Mouse (Mus musculus): Measurements from ENCODE around the gene Il1rl2. TPM values are rescaled to one million over a fixed set of nuclear protein-coding genes. Genes with fewer than 3 reads are reported as not detected.

Il1rl2 gene
- polyA plus RNA-seq, 1 experiment from 2014 or later: 6.1 TPM

GRCm38 (mm10) chr1:40355904-40356521 lies 31.6 kb downstream of the Il1rl2 start:
- DNase-seq (ENCODE audit: low spot score) (no peak), ATAC-seq (ENCODE audit: low read depth) (no peak)
- Histone ChIP-seq H3K27ac (replicated peaks; ENCODE audit: low read depth, low read length) (no peak overlapping the region), H3K36me3 (ENCODE audit: control insufficient read depth, insufficient read depth, low read length) (no peaks in the 10 kb centered on the region), H3K4me3 (ENCODE audit: low read depth, low read length) (no peak overlapping the region), H3K4me1 (ENCODE audit: control insufficient read depth, insufficient read depth, low read length) (0 out of 2 replicates have a peak, but pooled peaks cover 6% of the 10 kb centered on the region), H3K27me3 (replicated peaks; ENCODE audit: control insufficient read depth, insufficient read depth, low read length) (no peaks in the 10 kb centered on the region), H3K9ac (ENCODE audit: low read depth, low read length) (no peak overlapping the region), H3K4me2 (ENCODE audit: low read depth, low read length) (no peak overlapping the region), H3K9me3 (ENCODE audit: control insufficient read depth, low read length) (no peaks in the 10 kb centered on the region)
- WGBS: 76% methylated on average over 10 of the region's 10 CpGs

GRCm38 (mm10) chr1:40357921-40358320 lies 33.5 kb downstream of the Il1rl2 start:
- Histone ChIP-seq H3K36me3 (ENCODE audit: control insufficient read depth, insufficient read depth, low read length) (no peaks in the 10 kb centered on the region), H3K4me3 (ENCODE audit: low read depth, low read length) (no peak overlapping the region), H3K4me1 (ENCODE audit: control insufficient read depth, insufficient read depth, low read length) (0 out of 2 replicates have a peak, but pooled peaks cover 6% of the 10 kb centered on the region), H3K9ac (ENCODE audit: low read depth, low read length) (no peak overlapping the region), H3K4me2 (ENCODE audit: low read depth, low read length) (no peak overlapping the region), H3K27me3 (replicated peaks; ENCODE audit: control insufficient read depth, insufficient read depth, low read length) (no peaks in the 10 kb centered on the region), H3K9me3 (ENCODE audit: control insufficient read depth, low read length) (no peaks in the 10 kb centered on the region), H3K27ac (replicated peaks; ENCODE audit: low read depth, low read length) (no peak overlapping the region)
- WGBS: 40% methylated on average over 2 of the region's 2 CpGs
- ATAC-seq (ENCODE audit: low read depth) (no peak), DNase-seq (ENCODE audit: low spot score) (peak; percentile 28)

- no peak overlapping the region for H3K27ac ChIP-seq (replicated peaks; ENCODE audit: low read depth, low read length)
- WGBS: 78% methylated on average over 2 of the region's 2 CpGs
- no peak for DNase-seq (ENCODE audit: low spot score)
These were observed 33.9 kb downstream of the Il1rl2 start for GRCm38 (mm10) chr1:40358351-40358750.

GRCm38 (mm10) chr1:40358771-40359181 lies 34.4 kb downstream of the Il1rl2 start:
- no peaks in the 10 kb centered on the region for H3K9me3 ChIP-seq (ENCODE audit: control insufficient read depth, low read length)
- H3K4me2 ChIP-seq (ENCODE audit: low read depth, low read length): no peak overlapping the region
- 72% methylated on average over 4 of the region's 4 CpGs for WGBS
- no peak overlapping the region for H3K4me3 ChIP-seq (ENCODE audit: low read depth, low read length)
- no peaks in the 10 kb centered on the region for H3K27me3 ChIP-seq (replicated peaks; ENCODE audit: control insufficient read depth, insufficient read depth, low read length)
- 0 out of 2 replicates have a peak, but pooled peaks cover 6% of the 10 kb centered on the region for H3K4me1 ChIP-seq (ENCODE audit: control insufficient read depth, insufficient read depth, low read length)
- ATAC-seq (ENCODE audit: low read depth) (no peak), DNase-seq (ENCODE audit: low spot score) (no peak)
- no peaks in the 10 kb centered on the region for H3K36me3 ChIP-seq (ENCODE audit: control insufficient read depth, insufficient read depth, low read length)
- no peak overlapping the region for H3K9ac ChIP-seq (ENCODE audit: low read depth, low read length)
- H3K27ac ChIP-seq (replicated peaks; ENCODE audit: low read depth, low read length): no peak overlapping the region

More at GRCm38 (mm10) chr1:40358351-40358750, 33.9 kb downstream of the Il1rl2 start:
- H3K36me3 ChIP-seq (ENCODE audit: control insufficient read depth, insufficient read depth, low read length): no peaks in the 10 kb centered on the region
- H3K4me1 ChIP-seq (ENCODE audit: control insufficient read depth, insufficient read depth, low read length): 0 out of 2 replicates have a peak, but pooled peaks cover 6% of the 10 kb centered on the region
- no peaks in the 10 kb centered on the region for H3K27me3 ChIP-seq (replicated peaks; ENCODE audit: control insufficient read depth, insufficient read depth, low read length)
- no peak overlapping the region for H3K9ac ChIP-seq (ENCODE audit: low read depth, low read length)
- H3K4me2 ChIP-seq (ENCODE audit: low read depth, low read length): no peak overlapping the region
- H3K9me3 ChIP-seq (ENCODE audit: control insufficient read depth, low read length): no peaks in the 10 kb centered on the region
- H3K4me3 ChIP-seq (ENCODE audit: low read depth, low read length): no peak overlapping the region
- ATAC-seq (ENCODE audit: low read depth): no peak

GRCm38 (mm10) chr1:40359731-40360130 lies 35.3 kb downstream of the Il1rl2 start:
- Histone ChIP-seq H3K27ac (replicated peaks; ENCODE audit: low read depth, low read length) (no peak overlapping the region), H3K9me3 (ENCODE audit: control insufficient read depth, low read length) (no peaks in the 10 kb centered on the region), H3K4me2 (ENCODE audit: low read depth, low read length) (no peak overlapping the region), H3K4me1 (ENCODE audit: control insufficient read depth, insufficient read depth, low read length) (0 out of 2 replicates have a peak, but pooled peaks cover 6% of the 10 kb centered on the region), H3K27me3 (replicated peaks; ENCODE audit: control insufficient read depth, insufficient read depth, low read length) (no peaks in the 10 kb centered on the region), H3K9ac (ENCODE audit: low read depth, low read length) (no peak overlapping the region), H3K36me3 (ENCODE audit: control insufficient read depth, insufficient read depth, low read length) (no peaks in the 10 kb centered on the region), H3K4me3 (ENCODE audit: low read depth, low read length) (no peak overlapping the region)
- DNase-seq (ENCODE audit: low spot score): no peak
- 37% methylated on average over 2 of the region's 2 CpGs for WGBS
- no peak for ATAC-seq (ENCODE audit: low read depth)

- H3K27me3 ChIP-seq (replicated peaks; ENCODE audit: control insufficient read depth, insufficient read depth, low read length): no peaks in the 10 kb centered on the region
- H3K4me2 ChIP-seq (ENCODE audit: low read depth, low read length): no peak overlapping the region
- no peak overlapping the region for H3K4me3 ChIP-seq (ENCODE audit: low read depth, low read length)
- H3K27ac ChIP-seq (replicated peaks; ENCODE audit: low read depth, low read length): no peak overlapping the region
- H3K36me3 ChIP-seq (ENCODE audit: control insufficient read depth, insufficient read depth, low read length): no peaks in the 10 kb centered on the region
- H3K9ac ChIP-seq (ENCODE audit: low read depth, low read length): no peak overlapping the region
- 0 out of 2 replicates have a peak, but pooled peaks cover 6% of the 10 kb centered on the region for H3K4me1 ChIP-seq (ENCODE audit: control insufficient read depth, insufficient read depth, low read length)
- no peak for ATAC-seq (ENCODE audit: low read depth)
- no peak for DNase-seq (ENCODE audit: low spot score)
- H3K9me3 ChIP-seq (ENCODE audit: control insufficient read depth, low read length): no peaks in the 10 kb centered on the region
- 70% methylated on average over 7 of the region's 7 CpGs for WGBS
These were observed 36.6 kb downstream of the Il1rl2 start for GRCm38 (mm10) chr1:40360969-40361368.

GRCm38 (mm10) chr1:40361596-40361995 lies 37.2 kb downstream of the Il1rl2 start:
- H3K4me1 ChIP-seq (ENCODE audit: control insufficient read depth, insufficient read depth, low read length): 0 out of 2 replicates have a peak, but pooled peaks cover 6% of the 10 kb centered on the region
- H3K9ac ChIP-seq (ENCODE audit: low read depth, low read length): no peak overlapping the region
- no peak overlapping the region for H3K4me2 ChIP-seq (ENCODE audit: low read depth, low read length)
- ATAC-seq (ENCODE audit: low read depth) (no peak), DNase-seq (ENCODE audit: low spot score) (no peak)
- no peaks in the 10 kb centered on the region for H3K9me3 ChIP-seq (ENCODE audit: control insufficient read depth, low read length)
- WGBS: 45% methylated on average over 1 of the region's 1 CpGs
- H3K27ac ChIP-seq (replicated peaks; ENCODE audit: low read depth, low read length): no peak overlapping the region
- H3K36me3 ChIP-seq (ENCODE audit: control insufficient read depth, insufficient read depth, low read length): no peaks in the 10 kb centered on the region
- no peak overlapping the region for H3K4me3 ChIP-seq (ENCODE audit: low read depth, low read length)
- no peaks in the 10 kb centered on the region for H3K27me3 ChIP-seq (replicated peaks; ENCODE audit: control insufficient read depth, insufficient read depth, low read length)

- H3K4me1 ChIP-seq (ENCODE audit: control insufficient read depth, insufficient read depth, low read length): 0 out of 2 replicates have a peak, but pooled peaks cover 6% of the 10 kb centered on the region
- no peak overlapping the region for H3K9ac ChIP-seq (ENCODE audit: low read depth, low read length)
- H3K27ac ChIP-seq (replicated peaks; ENCODE audit: low read depth, low read length): no peak overlapping the region
- no peak overlapping the region for H3K4me3 ChIP-seq (ENCODE audit: low read depth, low read length)
- 60% methylated on average over 11 of the region's 11 CpGs for WGBS
- no peaks in the 10 kb centered on the region for H3K9me3 ChIP-seq (ENCODE audit: control insufficient read depth, low read length)
- DNase-seq (ENCODE audit: low spot score) (no peak), ATAC-seq (ENCODE audit: low read depth) (no peak)
- H3K36me3 ChIP-seq (ENCODE audit: control insufficient read depth, insufficient read depth, low read length): no peaks in the 10 kb centered on the region
- H3K4me2 ChIP-seq (ENCODE audit: low read depth, low read length): no peak overlapping the region
- no peaks in the 10 kb centered on the region for H3K27me3 ChIP-seq (replicated peaks; ENCODE audit: control insufficient read depth, insufficient read depth, low read length)
These were observed 38.4 kb downstream of the Il1rl2 start for GRCm38 (mm10) chr1:40362784-40363183.

- no peaks in the 10 kb centered on the region for H3K4me1 ChIP-seq (ENCODE audit: control insufficient read depth, insufficient read depth, low read length)
- DNase-seq (ENCODE audit: low spot score) (peak; percentile 78), ATAC-seq (ENCODE audit: low read depth) (no peak)
- no peaks in the 10 kb centered on the region for H3K9me3 ChIP-seq (ENCODE audit: control insufficient read depth, low read length)
- no peak overlapping the region for H3K9ac ChIP-seq (ENCODE audit: low read depth, low read length)
- no peak overlapping the region for H3K4me3 ChIP-seq (ENCODE audit: low read depth, low read length)
- 0 out of 2 replicates have a peak overlapping the region, but pooled peaks have one; percentile 4 for H3K27ac ChIP-seq (replicated peaks; ENCODE audit: low read depth, low read length)
- no peak overlapping the region for H3K4me2 ChIP-seq (ENCODE audit: low read depth, low read length)
- H3K27me3 ChIP-seq (replicated peaks; ENCODE audit: control insufficient read depth, insufficient read depth, low read length): no peaks in the 10 kb centered on the region
- WGBS: 40% methylated on average over 3 of the region's 3 CpGs
- H3K36me3 ChIP-seq (ENCODE audit: control insufficient read depth, insufficient read depth, low read length): no peaks in the 10 kb centered on the region
These were observed 48.5 kb downstream of the Il1rl2 start for GRCm38 (mm10) chr1:40372951-40373350.

Measured in embryonic facial prominence, embryonic 14.5 days (tissue).